Mouse (Mus musculus): Measurements from ENCODE around the gene Strbp.

Gene Strbp

DNA sequence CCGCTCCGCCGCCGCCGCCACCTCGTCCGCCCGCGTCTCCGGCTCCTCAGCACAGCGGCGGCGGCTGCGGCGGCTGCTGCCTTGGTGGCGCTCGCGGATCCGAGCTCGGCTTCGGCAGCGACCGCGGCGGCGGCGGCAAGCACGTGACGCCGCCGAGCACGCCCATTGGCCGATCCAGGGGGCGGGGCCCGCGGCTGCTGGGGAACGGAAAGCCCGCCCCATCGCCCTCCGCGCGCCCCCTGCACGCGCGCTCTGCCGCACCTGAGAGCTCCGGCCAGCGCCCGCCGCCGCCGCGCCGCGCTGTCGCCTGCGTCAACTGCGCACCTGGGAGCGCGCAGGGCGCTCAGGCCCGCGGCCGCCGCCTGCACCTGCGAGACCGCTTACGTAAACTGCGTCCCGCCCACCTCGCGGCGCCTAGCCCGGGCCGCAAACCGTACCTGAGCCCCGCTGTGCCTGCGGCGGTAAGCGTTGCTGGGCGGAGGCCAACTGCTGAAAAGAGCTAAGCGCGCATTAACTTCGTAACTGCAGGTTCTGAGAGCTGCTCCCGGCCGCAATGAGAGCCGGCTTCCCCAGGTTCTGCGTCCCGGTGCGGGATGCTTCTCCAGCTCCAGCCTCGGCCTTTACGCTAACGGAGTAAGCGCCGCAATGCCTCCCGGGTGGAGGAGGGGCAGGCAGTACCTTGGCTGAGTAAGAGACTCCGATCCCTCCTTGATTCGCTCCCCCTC is at the start of gene Strbp:
Gene Strbp (minus strand): TSS at position 630 of the 725 bp plus-strand sequence.
- DNase-seq (ENCODE audit: low spot score in 2 of 2): peak; percentile 94 to 98

DNA sequence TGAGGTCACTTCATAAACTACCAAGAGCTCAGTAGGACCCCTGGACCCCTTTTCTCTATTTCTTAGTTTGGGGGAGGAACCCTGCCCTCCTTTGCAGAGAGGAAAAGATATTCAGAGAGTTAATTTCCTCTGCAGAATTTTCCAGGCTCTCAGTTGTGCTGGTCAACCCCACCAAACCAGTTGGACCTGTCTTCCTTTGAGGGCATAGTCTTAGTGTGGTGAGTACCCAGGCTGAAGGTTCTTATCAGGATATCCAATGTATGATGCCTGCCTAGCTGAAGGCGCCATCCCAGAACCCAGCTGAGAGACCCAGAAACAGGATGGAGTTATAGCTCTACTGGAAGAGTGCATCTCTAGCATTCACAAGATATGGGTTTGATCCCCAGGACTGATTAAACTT is 47.5 kb upstream of the Strbp start:
- no peak for DNase-seq (ENCODE audit: low spot score in 2 of 2)

DNA sequence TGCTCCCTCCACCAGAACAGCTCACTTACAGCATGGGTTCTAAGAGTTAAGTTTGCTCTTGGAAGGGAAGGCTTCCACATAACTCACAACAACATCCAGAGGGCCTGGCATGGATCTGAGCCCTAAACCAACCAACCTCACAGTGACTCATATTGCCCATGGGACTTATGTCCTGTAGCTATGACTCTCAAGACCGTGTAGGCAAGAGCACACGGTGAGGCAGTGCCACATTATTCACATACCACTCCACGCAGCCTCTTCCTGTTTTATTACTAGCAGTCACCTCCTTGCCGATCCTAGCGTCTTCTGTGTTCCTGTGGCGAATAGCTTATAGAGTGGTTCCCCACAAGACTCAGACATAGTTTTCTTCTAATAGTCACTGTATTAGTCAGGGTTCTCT is 45.7 kb upstream of the Strbp start:
- no peak for DNase-seq (ENCODE audit: low spot score in 2 of 2)

DNA sequence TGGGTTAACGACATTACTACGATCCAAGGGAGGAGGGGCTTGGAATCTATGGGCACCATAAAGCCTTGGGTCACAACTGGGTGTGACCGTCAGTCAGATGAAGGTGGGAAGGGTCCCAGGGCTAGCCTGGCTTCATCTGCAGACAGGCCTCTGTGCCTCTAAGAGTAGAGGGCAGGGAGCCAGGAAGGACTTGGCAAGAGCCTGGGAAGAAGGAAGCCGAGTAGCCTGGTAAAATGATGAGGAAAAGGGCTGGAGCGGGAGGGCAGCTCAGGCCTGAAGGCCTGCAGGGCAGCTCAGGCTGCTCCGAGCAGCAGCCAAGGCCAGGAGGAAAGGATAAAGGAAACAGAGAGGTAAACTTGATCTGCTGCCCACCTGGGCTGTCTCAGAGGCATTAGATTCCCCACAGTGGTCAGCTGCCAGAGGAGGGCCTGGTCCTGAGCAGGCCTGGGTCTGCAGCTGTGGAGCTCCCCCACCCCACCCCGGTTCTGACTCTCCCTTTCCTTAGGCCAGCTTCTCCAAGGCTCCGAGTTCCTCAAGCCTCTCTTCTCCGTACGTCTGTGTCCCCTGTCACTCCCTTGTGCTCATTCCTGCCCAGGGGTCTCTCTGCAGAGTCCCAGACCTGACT is 44.9 kb upstream of the Strbp start:
- no peak for DNase-seq (ENCODE audit: low spot score in 2 of 2)

DNA sequence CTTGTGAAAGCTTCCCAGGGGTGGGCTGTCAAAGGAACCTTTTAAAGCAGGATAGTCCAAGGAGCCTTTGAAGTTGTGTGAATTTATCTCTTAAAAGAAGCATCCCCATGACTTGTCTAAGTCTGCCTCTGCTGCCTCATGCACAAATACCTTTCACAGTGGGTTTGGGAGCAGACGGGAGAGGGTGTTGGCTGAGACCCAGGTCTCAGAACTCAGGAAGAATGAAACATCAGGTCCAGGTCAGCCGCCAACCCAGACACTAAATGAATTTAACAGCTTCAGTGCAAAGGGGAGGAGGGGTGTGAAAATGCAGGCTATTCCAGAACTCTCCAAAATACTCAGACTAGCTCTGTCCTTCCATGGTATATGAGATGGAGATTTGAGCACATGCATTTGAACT is 44.2 kb upstream of the Strbp start:
- no peak for DNase-seq (ENCODE audit: low spot score in 2 of 2)

DNA sequence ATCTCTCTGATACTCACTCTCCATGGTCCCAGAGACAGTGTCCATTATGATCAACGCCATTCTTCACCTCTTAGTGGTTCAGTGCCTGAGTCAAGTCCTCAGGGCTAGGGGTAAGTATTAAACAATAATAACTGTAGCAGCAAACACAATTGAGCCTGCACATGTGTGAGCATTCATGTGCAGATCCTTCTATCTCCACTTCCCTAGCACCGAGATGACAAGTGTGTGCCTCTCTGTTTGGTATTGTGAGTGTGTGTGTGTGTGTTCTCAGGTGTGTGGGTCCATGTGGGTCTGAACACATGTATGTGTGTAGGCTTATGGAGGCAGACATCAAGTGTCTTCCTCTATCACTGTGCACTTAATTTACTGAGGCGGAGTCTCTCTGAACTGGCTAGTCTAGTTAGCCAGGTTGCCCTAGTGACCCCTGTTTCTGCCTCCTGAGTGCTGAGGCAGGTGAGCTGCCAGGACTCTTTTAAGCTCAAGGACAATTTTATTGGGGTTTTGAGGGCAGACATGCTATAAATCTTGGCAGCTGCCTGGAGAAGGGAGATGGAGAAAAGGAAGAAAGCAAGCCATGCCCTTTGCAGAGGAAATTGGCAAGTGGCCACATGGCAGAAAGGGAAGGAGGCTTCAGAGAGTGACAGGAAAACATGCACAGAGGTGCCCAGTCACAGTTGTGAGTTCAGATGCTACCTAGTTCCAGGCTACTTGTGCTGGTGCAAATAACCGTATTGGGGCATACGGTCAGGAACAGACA is 42.8 kb upstream of the Strbp start:
- DNase-seq (ENCODE audit: low spot score in 2 of 2): no peak

DNA sequence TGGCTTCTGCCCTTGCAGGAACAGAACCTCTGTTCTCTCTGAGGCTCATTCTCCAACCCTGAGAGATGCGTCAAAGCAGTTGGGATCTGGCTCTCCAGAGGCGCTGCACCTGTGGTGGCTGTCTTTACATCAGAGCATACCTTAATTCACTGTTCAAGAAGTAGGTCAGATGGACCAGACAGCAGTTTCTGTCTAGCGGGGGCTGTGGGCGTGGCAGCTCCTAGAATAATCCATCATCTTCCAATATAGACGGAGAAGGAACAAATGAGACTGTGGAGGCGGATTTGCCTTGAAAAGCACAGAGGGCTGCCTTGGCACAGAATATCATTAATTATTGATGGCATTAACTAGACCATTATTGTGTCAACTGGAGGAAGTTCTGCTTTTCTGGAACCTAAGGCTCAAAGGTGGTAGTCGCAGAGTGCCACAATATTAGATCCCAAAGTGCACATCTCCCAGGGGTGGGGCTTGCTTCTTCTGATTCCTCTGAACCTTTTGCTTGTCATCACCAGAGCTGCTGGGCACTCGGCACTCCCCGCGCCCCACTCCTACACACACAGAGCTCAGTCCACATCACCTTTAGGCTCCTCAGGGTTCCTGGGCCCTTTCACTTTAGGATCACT is 41.2 kb upstream of the Strbp start:
- DNase-seq (ENCODE audit: low spot score in 2 of 2): no peak

DNA sequence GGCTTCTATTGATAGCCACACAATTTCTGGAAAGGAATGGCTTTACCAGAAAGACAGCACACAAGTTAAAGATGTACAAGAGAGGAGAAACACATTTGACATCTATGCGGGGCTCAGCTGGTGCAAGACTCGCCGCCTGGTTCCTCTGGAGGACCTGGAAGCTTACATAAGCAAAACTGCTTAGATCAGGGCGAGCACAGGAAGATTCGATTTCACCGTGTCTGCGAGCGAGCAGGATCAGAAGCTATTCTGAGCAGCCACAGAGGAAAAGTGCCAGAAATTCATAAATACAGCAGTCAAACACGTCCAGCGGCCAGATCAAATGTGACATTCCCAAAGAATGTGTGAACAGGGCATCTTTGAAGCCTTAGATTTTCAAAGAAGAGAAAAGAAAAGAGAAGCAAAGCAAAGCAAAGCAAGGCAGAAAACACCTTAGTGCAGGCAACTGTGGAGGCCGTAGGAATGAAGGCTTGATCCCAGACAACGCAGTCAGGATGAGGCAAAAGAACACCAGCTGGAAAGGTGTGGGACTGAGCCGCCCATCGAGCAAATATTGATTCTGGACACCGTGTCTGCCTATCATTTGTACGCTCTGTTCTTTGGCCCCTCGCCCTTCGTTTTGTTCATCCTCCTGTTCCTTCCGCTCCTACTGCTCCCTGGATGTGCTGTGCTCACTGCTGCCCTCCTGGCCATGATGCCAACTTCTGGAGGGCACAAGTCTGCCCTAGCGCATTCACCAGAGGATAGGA is 38.3 kb upstream of the Strbp start:
- DNase-seq (ENCODE audit: low spot score in 2 of 2): no peak

DNA sequence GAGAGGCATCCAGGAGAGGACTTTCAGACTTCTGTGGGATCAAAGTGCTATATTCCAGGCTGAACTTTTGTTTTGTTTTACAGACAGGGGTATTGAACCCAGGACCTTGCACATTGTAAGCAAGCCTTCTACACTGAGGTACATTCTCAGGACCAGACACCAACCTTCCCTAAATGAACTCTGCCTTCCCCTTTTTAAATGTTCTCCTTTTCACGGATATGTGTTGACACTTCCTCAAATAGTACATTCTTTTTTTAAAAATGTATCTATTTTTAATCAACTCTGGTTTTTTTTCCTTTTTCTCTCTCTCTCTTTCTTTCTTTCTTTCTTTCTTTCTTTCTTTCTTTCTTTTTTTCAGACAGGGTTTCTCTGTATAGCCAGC is 32.1 kb upstream of the Strbp start:
- no peak for DNase-seq (ENCODE audit: low spot score in 2 of 2)

DNA sequence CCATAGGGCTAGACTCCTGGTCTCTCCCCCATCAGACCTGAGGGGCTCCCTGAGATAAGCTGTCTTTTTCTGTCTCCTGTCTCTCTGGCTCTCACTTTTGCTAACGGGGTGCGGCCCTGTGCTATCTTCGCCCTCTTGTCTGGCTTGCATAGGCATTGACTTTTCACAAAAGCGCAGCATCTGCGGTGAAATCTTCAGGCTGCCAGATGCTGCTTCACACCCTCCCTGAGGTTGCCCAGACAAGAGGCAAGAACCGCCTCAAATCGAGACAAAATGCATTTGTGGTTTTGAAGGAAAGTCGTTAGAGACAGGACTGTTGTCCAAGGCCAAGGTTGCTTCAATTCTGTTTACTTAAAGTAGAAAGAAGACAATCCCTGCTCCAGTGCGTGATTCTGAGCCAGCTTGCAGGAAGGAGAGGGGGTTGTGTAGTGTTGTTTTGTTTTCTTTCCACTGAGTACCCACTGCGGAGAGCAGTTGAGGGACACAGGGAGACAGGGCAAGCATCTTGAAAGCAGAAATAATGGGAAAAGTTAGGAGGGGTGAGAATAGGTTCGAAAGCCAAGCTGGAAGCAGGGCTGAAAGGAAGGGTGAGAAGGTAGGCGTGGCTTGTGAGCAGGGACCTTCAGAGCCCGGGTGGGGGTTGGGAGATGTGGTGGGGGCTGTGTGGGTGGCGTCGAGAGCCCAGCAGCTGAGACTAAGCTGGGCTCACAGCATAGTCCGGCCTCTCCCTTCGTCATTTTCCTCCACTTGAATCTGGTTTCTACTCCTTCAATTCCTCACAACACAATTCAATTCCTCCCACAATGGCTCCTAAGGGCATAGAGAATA is 31.5 kb upstream of the Strbp start:
- DNase-seq (ENCODE audit: low spot score in 2 of 2): peak; percentile 57 to 60

DNA sequence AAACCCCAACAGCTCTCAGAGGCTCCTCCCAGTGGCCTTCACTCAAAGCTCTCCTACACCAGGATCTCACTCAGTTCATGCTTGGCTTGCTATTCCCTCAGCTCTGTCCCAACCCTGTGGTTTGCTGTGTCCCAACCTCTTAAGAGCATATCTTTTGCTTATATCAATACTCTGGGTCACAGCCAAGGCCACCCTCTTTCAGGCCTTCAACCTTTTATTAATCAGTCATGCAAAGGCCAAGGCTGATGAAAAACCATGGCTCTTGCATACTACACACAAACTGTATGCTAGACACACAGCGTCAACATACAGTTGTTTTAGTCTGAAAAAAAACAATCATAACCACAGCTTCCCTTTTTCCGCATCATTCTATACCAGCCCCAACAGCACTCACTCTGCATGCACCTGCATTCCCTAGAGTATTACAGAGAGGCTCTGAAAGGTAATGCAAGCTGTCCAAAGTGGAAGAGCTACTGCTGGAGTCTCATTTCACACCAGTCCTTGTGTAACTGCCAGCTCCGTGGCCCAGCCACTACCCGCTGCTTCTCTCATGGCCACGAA is 27.7 kb upstream of the Strbp start:
- no peak for DNase-seq (ENCODE audit: low spot score in 2 of 2)

DNA sequence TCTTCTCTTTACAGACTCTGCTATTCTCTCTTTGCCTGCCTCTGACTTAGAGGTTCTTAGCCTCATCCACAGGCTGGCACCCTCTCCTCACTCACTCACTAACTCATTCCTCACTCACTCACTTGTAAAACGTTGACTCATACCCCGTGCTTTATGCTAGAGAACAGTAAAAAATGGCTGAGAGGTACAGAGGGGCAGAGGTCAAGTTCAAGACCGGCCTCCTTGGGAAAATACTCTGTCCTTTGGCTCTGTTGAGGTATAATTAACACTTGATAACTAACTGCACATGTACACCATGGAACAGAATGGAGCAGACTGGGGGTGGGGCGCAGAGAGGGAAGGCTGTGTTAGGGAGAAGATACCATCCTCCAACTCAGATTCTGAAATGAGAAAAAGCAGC is 20.6 kb upstream of the Strbp start:
- DNase-seq (ENCODE audit: low spot score in 2 of 2): no peak

DNA sequence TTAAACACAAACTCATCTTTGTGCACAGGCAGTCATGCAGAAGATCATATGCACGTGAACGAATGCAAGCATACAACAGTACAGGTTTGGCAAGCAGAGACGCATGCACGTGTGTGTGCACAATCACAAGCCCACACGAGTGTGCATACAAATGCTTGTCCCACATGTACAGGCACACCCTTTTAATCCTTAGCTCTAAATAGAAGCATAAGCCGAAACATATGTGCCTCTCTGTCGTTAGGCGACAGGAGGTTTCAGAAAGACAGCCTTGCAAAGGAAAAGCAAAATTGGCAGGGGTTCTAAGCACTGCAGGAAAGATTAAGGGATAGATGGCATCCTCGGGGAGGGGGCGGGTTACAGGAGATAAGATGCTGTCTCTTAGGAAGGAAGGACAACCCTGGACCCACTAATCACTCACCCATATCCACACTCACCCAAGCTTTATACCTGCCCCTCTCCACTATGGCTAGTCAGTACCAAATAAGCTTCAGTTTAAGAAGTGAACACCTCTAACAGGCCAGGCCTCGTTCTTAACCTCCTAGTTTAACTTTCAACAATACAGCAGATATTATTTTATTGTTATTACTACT is 19.9 kb upstream of the Strbp start:
- DNase-seq (ENCODE audit: low spot score in 2 of 2): no peak

DNA sequence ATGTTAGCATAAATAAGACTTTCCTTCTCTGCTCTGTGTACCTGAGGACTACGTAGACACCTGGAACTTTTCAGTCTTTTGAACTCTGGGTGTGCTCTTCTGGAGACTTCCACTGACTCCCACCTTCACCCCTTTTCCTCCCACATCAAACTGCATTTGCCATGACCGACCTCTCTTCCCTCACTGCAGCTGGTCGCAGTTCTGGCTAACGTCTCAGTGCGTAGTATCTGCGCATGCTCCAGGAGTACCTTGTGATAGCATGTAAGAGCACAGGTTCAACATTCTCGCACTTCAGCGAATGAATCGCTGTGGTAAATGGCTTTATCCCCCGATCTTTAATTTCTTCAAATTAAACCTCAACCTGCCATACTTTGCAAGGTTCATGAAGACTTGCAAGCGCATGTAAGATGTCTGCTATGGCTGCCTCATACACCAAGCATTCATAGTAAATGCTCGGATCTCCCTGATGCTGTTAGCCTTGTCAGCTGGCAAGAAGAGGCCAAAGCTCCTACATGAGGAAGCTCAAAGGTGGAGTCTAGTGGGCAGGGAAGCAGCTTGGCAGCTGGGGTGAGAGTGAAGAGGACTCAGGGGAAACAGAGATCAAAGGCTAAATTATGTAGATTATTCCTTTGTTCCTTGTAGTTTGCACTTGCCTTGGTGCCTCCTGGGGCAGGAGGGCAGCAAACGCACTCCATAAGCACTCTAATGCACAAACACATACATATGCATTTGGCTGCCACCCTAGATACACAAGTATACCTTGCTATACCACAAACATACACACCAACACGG is 19.2 kb upstream of the Strbp start:
- DNase-seq (ENCODE audit: low spot score in 2 of 2): peak; percentile 23 to 25

DNA sequence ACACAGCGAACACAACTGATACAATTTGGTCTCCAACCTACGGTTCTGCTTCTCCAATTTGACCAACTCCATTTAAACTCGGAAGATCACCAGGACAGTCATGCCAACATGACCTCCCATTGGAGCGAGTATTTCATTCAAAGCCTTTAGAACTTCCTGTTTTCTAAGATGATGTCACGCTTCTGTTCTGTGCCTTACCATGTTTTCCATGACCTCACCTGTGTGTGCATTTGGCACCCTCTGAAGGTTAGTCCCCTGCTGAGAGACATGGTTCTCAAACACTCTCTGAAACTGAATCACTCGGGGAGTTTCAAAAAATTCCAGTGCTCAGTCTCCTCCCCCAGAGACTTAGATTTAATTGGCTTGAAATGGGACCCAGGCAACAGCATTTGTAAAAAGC is 12.6 kb upstream of the Strbp start:
- DNase-seq (ENCODE audit: low spot score in 2 of 2): no peak

DNA sequence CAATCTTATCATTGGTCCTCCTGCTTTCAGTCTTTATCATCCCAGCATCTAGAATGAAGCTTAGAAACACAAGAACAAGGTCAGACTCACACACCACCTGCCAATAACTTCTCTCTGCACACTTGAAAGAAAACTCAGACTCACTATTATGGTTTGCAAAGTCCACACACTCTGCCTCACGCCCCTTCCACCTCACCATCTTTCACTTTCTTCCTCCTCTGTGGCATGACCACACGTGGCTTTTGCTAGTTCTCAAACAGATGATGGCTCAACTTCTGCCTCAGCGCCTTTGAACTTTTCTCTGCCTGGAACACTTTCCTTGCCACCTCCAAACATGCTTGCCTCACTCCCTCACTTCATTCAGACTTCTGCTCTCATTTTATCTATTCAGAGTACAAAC is 11.7 kb upstream of the Strbp start:
- DNase-seq (ENCODE audit: low spot score in 2 of 2): no peak

DNA sequence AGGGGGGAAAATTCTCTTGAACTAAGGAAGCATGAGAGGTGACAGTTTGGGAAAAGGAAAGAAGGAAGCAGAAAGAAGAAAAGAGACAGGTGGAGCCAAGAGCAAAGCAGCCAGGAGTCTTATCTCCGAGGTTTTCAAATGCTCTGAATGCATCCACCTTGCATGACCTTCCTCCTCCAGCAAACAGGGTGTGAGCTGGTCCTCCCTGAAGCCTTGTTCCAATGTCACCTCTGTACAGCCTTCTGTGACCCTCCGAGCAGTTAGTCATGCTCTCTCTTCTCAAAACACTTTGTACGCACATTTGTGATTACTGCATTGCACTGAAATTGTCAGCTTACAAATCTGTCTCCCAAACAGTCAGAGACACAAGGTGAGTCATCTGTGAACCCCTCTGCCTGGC is 9.4 kb upstream of the Strbp start:
- no peak for DNase-seq (ENCODE audit: low spot score in 2 of 2)

DNA sequence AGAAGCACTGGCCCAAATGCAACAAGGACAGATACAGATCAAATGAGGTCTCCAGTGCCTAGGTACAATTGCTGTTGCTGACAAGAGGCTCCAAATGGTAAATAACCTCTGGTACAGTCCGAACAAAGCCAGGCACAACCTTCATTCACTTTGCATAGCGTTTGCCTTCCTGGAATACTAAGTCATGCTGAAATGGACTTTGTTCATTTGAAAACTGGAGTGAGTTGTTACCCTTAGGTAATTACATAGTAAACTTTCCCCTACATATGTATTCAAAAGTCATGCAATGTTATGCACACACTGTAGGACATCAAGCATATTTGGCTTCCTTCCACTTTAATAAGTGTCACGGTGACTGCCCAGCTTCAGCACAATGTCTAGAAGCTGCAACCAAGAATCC is 5.2 kb upstream of the Strbp start:
- no peak for DNase-seq (ENCODE audit: low spot score in 2 of 2)

DNA sequence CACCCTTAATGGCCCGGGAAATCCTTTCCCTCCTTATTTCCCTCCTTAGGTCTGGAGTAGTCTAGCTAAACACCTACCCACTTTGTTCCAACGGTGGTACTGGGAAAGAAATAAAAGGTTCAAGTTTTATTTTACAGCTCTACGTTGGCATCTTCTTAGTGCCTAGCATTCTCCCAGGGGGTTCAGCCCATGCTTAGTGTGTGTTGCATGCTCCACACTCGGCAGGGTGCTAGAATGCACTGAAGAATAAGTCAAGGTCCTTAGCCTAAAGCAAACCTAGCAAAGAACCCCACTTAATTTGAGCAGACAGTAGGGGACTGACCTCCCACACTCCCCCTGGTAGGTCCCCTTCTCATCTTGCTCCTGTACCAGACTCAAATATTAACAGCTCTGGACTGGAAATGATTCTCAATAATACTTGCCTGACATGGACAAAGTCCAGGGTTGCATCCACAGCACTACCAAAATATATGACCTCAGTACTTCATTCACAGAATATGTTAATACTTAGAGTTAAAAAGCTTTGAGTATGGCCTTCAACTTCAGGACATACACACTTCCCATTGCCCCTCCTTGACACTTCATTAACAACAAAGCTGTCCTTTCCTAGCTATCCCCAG is 592 bp upstream of the Strbp start:
- DNase-seq (ENCODE audit: low spot score in 2 of 2): no peak

All from thymus, postnatal 10 days (tissue).